Mouse (Mus musculus): ENCODE results near the gene Stx4a. TPM values are rescaled to one million over a fixed set of nuclear protein-coding genes. Genes with fewer than 3 reads are reported as not detected.
A peak's percentile ranks its signal among the peaks of the same experiment; 100 is the strongest.
"Not testable (repeated sequence)": the region's sequence is repeated elsewhere in the genome, so short reads cannot be mapped to it uniquely, and the experiment has no call there.

The Stx4a gene
- polyA plus RNA-seq, 1 experiment: 35.3 TPM

DNA sequence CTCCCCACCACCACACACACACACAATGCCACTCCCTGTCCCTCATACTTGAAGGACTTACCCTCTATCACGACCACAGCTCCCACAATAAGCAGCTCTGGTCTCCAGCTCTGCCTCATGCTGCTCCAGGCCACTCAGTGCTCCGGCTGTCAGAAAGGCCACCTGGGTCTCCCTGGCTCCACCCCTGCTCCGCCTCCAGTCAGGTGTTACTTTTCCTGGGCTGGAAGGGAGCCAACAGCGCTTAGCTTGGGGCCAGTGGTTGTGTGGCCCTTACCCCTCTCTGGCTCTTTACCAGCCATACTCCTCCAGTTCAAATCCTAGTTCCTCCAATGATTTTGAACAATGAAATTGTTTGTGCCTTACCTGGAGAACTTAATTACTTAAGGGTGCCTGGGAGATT, 66.7 kb downstream of the Stx4a start, which contains the start of gene Prss53:
Gene Prss53 (minus strand): TSS at position 173 of the 400 bp plus-strand sequence.
- TF ChIP-seq CTCF (IDR thresholded peaks at IDR 0.05; ENCODE audit: borderline replicate concordance, extremely low read depth, insufficient read depth, insufficient read length): no peak
- TF ChIP-seq POLR2A (IDR thresholded peaks at IDR 0.05; ENCODE audit: borderline replicate concordance, extremely low read depth, insufficient read depth, insufficient read length, poor library complexity, severe bottlenecking): no peak
- no peak for DNase-seq (ENCODE audit: low read depth)

- no peak for TF ChIP-seq POLR2A (IDR thresholded peaks at IDR 0.05; ENCODE audit: borderline replicate concordance, extremely low read depth, insufficient read depth, insufficient read length, poor library complexity, severe bottlenecking)
- TF ChIP-seq CTCF (IDR thresholded peaks at IDR 0.05; ENCODE audit: borderline replicate concordance, extremely low read depth, insufficient read depth, insufficient read length): no peak
- no peak for DNase-seq (ENCODE audit: low read depth)
Observed at GRCm38 (mm10) chr7:127894480-127894879, 70.4 kb downstream of the Stx4a start.

GRCm38 (mm10) chr7:127895442-127895841, 71.3 kb downstream of the Stx4a start, which contains the start of the genes Gm21974 and Vkorc1:
Gm21974 (minus strand) TSS chr7:127895454.
Vkorc1 (minus strand) TSS chr7:127895617.
- DNase-seq (ENCODE audit: low read depth): peak; percentile 99
- peak; percentile 25; the same call in 1 of the 2 replicates for TF ChIP-seq CTCF (IDR thresholded peaks at IDR 0.05; ENCODE audit: borderline replicate concordance, extremely low read depth, insufficient read depth, insufficient read length)
- TF ChIP-seq POLR2A (IDR thresholded peaks at IDR 0.05; ENCODE audit: borderline replicate concordance, extremely low read depth, insufficient read depth, insufficient read length, poor library complexity, severe bottlenecking): peak; percentile 5; the same call in 1 of the 2 replicates

DNA sequence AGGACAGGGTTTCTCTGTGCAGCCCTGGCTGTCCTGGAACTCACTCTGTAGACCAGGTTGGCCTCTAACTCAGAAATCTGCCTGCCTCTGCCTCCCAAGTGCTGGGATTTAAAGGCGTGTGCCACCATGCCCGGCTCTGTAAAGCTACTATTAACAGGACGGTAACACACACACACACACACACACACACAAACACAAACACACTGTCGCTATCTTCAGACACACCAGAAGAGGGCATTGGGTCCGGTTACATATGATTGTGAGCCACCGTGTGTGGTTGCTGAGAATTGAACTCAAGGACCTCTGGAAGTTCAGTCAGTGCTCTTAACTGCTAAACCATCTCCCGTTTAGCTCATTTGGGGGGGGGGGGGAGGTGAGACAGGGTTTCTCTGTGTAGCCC, 71.8 kb downstream of the Stx4a start:
- DNase-seq (ENCODE audit: low read depth): not testable (repeated sequence)

GRCm38 (mm10) chr7:127896384-127896783, 72.3 kb downstream of the Stx4a start:
- TF ChIP-seq POLR2A (IDR thresholded peaks at IDR 0.05; ENCODE audit: borderline replicate concordance, extremely low read depth, insufficient read depth, insufficient read length, poor library complexity, severe bottlenecking) (no peak), CTCF (IDR thresholded peaks at IDR 0.05; ENCODE audit: borderline replicate concordance, extremely low read depth, insufficient read depth, insufficient read length) (peak; percentile 65; the same call in 1 of the 2 replicates)
- DNase-seq (ENCODE audit: low read depth): peak; percentile 42

DNA sequence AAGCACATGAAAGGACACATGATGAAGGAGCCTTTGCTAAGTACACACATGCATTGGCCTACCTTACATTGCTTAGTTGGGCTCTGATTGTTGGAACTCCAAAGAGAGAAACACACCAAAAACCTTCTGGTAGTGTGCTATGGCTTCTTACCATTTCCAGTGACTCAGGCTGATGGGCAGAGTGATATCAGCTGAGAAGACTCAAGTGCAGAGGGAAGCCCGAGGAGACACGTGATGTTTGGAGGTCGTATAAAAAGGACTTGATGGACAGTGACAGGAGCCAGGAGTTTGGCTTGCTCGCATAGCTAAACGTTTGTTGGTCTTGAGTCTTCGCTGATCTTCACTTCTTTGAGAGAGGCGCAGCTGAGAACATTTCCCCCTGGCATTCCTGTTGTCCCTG, 73.4 kb downstream of the Stx4a start:
- no peak for TF ChIP-seq POLR2A (IDR thresholded peaks at IDR 0.05; ENCODE audit: borderline replicate concordance, extremely low read depth, insufficient read depth, insufficient read length, poor library complexity, severe bottlenecking)
- TF ChIP-seq CTCF (IDR thresholded peaks at IDR 0.05; ENCODE audit: borderline replicate concordance, extremely low read depth, insufficient read depth, insufficient read length): no peak
- no peak for DNase-seq (ENCODE audit: low read depth)

DNA sequence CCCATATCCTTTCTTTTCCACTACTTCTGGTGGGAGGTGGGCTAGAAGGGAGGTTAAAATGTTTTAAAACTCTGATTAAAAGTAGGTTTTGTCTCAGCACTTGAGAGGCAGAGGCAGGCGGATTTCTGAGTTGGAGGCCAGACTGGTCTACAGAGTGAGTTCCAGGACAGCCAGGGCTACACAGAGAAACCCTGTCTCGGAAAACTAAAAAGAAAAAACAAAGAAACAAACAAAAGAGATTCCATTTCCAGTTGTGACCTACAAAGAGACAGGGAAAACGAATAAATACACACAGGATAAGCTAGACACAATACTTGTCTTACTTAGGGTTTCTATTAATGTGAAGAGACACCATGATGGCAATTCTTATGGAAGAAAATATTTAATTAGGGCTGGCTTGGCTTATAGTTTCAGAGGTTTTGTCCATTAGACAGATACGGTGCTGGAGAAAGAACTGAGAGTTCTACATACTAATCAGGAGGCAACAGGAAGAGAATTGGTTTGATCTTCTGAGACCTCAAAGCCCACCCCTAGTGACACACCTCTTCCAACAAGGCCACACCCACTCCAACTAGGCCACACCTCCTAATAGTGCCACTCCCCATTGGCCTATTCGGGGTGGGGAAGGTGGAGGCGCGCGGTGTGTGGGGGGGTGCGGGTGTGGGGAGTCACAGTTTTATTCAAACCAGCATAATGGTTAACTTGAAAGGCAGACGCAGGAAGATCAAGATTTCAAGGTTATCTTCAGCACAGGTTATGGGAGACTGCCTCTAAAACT, 74.3 kb downstream of the Stx4a start:
- TF ChIP-seq CTCF (IDR thresholded peaks at IDR 0.05; ENCODE audit: borderline replicate concordance, extremely low read depth, insufficient read depth, insufficient read length): no peak
- TF ChIP-seq POLR2A (IDR thresholded peaks at IDR 0.05; ENCODE audit: borderline replicate concordance, extremely low read depth, insufficient read depth, insufficient read length, poor library complexity, severe bottlenecking): no peak
- no peak for DNase-seq (ENCODE audit: low read depth)

Other genes with a start within 250 kb of the Stx4a start
- 11.9 and 16.0 TPM in 2 replicates for gene Ccdc189, start 235.7 kb upstream of the Stx4a start, polyA plus RNA-seq (2012; rRNA removed)
- 50.4 and 56.0 TPM in 2 replicates for gene Rnf40, start 235.5 kb upstream of the Stx4a start, polyA plus RNA-seq (2012; rRNA removed)
- gene Zfp629, start 208.5 kb upstream of the Stx4a start, polyA plus RNA-seq (2012; rRNA removed): 38.7 and 44.4 TPM in 2 replicates
- 51.0 and 78.6 TPM in 2 replicates for gene Bcl7c, start 115.4 kb upstream of the Stx4a start, polyA plus RNA-seq (2012; rRNA removed)
- gene Ctf1, start 111.6 kb upstream of the Stx4a start, polyA plus RNA-seq (2012; rRNA removed): 8.0 and 12.2 TPM in 2 replicates
- gene Ctf2, start 92.1 kb upstream of the Stx4a start, polyA plus RNA-seq (2012; rRNA removed): not detected in 2 replicates
- gene Fbxl19, start 79.8 kb upstream of the Stx4a start, polyA plus RNA-seq (2012; rRNA removed): 138 and 171 TPM in 2 replicates
- gene Orai3, start 54.5 kb upstream of the Stx4a start, polyA plus RNA-seq (2012; rRNA removed): 9.3 and 11.2 TPM in 2 replicates
- gene Setd1a, start 47.6 kb upstream of the Stx4a start, polyA plus RNA-seq (2012; rRNA removed): 8.9 and 23.2 TPM in 2 replicates
- gene Gm49388, start 38.7 kb upstream of the Stx4a start, polyA plus RNA-seq (2012; rRNA removed): not detected in 2 replicates
- 13.8 and 14.2 TPM in 2 replicates for gene Hsd3b7, start 23.7 kb upstream of the Stx4a start, polyA plus RNA-seq (2012; rRNA removed)
- 79.9 and 128 TPM in 2 replicates for gene Stx1b, start 255 bp downstream of the Stx4a start, polyA plus RNA-seq (2012; rRNA removed)
- gene Zfp646, start 51.9 kb downstream of the Stx4a start, polyA plus RNA-seq (2012; rRNA removed): 22.3 and 28.1 TPM in 2 replicates
- 21.7 and 31.7 TPM in 2 replicates for gene Zfp668, start 52.5 kb downstream of the Stx4a start, polyA plus RNA-seq (2012; rRNA removed)
- 2.2 and 3.5 TPM in 2 replicates for gene Prss53, start 66.7 kb downstream of the Stx4a start, polyA plus RNA-seq (2012; rRNA removed)
- not detected in 2 replicates for gene Gm21974, start 71.2 kb downstream of the Stx4a start, polyA plus RNA-seq (2012; rRNA removed)
- 68.2 and 78.7 TPM in 2 replicates for gene Vkorc1, start 71.3 kb downstream of the Stx4a start, polyA plus RNA-seq (2012; rRNA removed)
- 59.5 and 79.8 TPM in 2 replicates for gene Bckdk, start 79.8 kb downstream of the Stx4a start, polyA plus RNA-seq (2012; rRNA removed)
- gene Kat8, start 88.2 kb downstream of the Stx4a start, polyA plus RNA-seq (2012; rRNA removed): 44.8 and 47.7 TPM in 2 replicates
- gene Prss8, start 105.8 kb downstream of the Stx4a start, polyA plus RNA-seq (2012; rRNA removed): 0.51 and 0.97 TPM in 2 replicates
- 11.2 and 16.6 TPM in 2 replicates for gene Prss36, start 122.4 kb downstream of the Stx4a start, polyA plus RNA-seq (2012; rRNA removed)
- 596 and 633 TPM in 2 replicates for gene Fus, start 143.2 kb downstream of the Stx4a start, polyA plus RNA-seq (2012; rRNA removed)
- gene Pycard, start 169.6 kb downstream of the Stx4a start, polyA plus RNA-seq (2012; rRNA removed): 6.9 and 10.1 TPM in 2 replicates
- 0.92 and 1.0 TPM in 2 replicates for gene Trim72, start 179.7 kb downstream of the Stx4a start, polyA plus RNA-seq (2012; rRNA removed)
- 1.2 and 1.3 TPM in 2 replicates for gene Itgam, start 238.3 kb downstream of the Stx4a start, polyA plus RNA-seq (2012; rRNA removed)
- 0.03 TPM in 1 of 2 replicates, not detected in the other for gene Gm49368, start 238.4 kb downstream of the Stx4a start, polyA plus RNA-seq (2012; rRNA removed)

All from brain, embryonic 14.5 days (tissue).